Mouse (Mus musculus) heart, embryonic 16.5 days (tissue): ENCODE data around the gene Glyat. TPM values are rescaled to one million over a fixed set of nuclear protein-coding genes. Genes with fewer than 3 reads are reported as not detected.
"Not testable (repeated sequence)": the region's sequence is repeated elsewhere in the genome, so short reads cannot be mapped to it uniquely, and the experiment has no call there.

Experiments
- ATAC-seq: fragments of 200-750 bp; cut with Nextera tagmentation; replicated peaks from 2 replicates; pipeline ENCODE4 v1.8.0; 2017; ENCODE audit warnings: moderate number of reproducible peaks; ENCODE audit not compliant: insufficient read depth, low FRiP score; ENCODE audit errors: extremely low read depth
- H3K27ac ChIP-seq: fragments of 300-500 bp; sonication (generic); 2 replicates; pipeline ENCODE4 v1.5.1; 2014; ENCODE audit warnings: mild to moderate bottlenecking, low read length, control low read depth, moderate library complexity
- H3K27me3 ChIP-seq: fragments of 300-500 bp; sonication (generic); 2 replicates; pipeline ENCODE4 v1.6.1; 2014; ENCODE audit warnings: low read length, mixed read lengths; ENCODE audit not compliant: control insufficient read depth, insufficient read depth
- H3K36me3 ChIP-seq: fragments of 300-500 bp; sonication (generic); 2 replicates; pipeline ENCODE4 v1.6.1; 2014; ENCODE audit not compliant: control insufficient read depth, insufficient read depth
- H3K4me1 ChIP-seq: fragments of 300-500 bp; sonication (generic); 2 replicates; pipeline ENCODE4 v1.6.1; 2014; ENCODE audit warnings: low read length, mixed read lengths; ENCODE audit not compliant: control insufficient read depth, insufficient read depth
- H3K4me2 ChIP-seq: fragments of 300-500 bp; sonication (generic); 2 replicates; pipeline ENCODE4 v1.6.1; 2014; ENCODE audit warnings: low read depth, mild to moderate bottlenecking, control low read depth, low read length
- H3K4me3 ChIP-seq: fragments of 300-500 bp; sonication (generic); 2 replicates; pipeline ENCODE4 v1.5.1; 2014; ENCODE audit warnings: mild to moderate bottlenecking, control low read depth, low read length
- H3K9ac ChIP-seq: fragments of 300-500 bp; sonication (generic); 2 replicates; pipeline ENCODE4 v1.6.1; 2014; ENCODE audit warnings: low read length, control low read depth
- H3K9me3 ChIP-seq: fragments of 300-500 bp; sonication (generic); replicated peaks from 2 replicates; pipeline ENCODE4 v1.6.1; 2016; ENCODE audit warnings: low read length; ENCODE audit not compliant: control insufficient read depth
- WGBS: fragments of 180-500 bp; shearing (Covaris S2); extraction: QIAGEN DNeasy Blood & Tissue Kit; methylation state at CpG from one replicate; pipeline ENCODE4 v1.1.7; 2014; 5-methylcytosine and 5-hydroxymethylcytosine counted together
- polyA plus RNA-seq: library from polyadenylated mRNA; unstranded; fragments of >200 nt; fragmentation: Nextera tagmentation; extraction: Ambion mirVana; gene quantifications from 2 replicates; pipeline ENCODE4 v1.2.1, GENCODE M21; 2015

Glyat gene
- polyA plus RNA-seq, 1 experiment from 2014 or later: not detected

- H3K4me3 ChIP-seq, H3K4me2 ChIP-seq, ATAC-seq, H3K4me1 ChIP-seq, H3K27ac ChIP-seq, H3K9ac ChIP-seq, H3K36me3 ChIP-seq, H3K27me3 ChIP-seq, H3K9me3 ChIP-seq: not testable (repeated sequence)
- WGBS: 91% methylated on average over 3 of the region's 3 CpGs
These were observed 35.5 kb downstream of the Glyat start for GRCm38 (mm10) chr19:12668601-12669000.

GRCm38 (mm10) chr19:12670139-12670538, 37.0 kb downstream of the Glyat start, which contains the start of gene Olfr1442:
Gene Olfr1442, plus strand, starts transcription at chr19:12670439.
- H3K9ac ChIP-seq: no peak within 1 kb of the TSS
- no peaks in the 10 kb centered on the region for H3K9me3 ChIP-seq
- ATAC-seq: no peak
- H3K27me3 ChIP-seq: no peaks in the 10 kb centered on the region
- no peak within 1 kb of the TSS for H3K4me2 ChIP-seq
- no peaks in the 10 kb centered on the region for H3K36me3 ChIP-seq
- H3K27ac ChIP-seq: no peak within 1 kb of the TSS
- H3K4me3 ChIP-seq: no peak within 1 kb of the TSS
- no peaks in the 10 kb centered on the region for H3K4me1 ChIP-seq

- Histone ChIP-seq H3K27ac (no peak overlapping the region), H3K4me1 (no peaks in the 10 kb centered on the region), H3K36me3 (no peaks in the 10 kb centered on the region), H3K4me2 (no peak overlapping the region), H3K9me3 (no peaks in the 10 kb centered on the region), H3K9ac (no peak overlapping the region), H3K27me3 (no peaks in the 10 kb centered on the region), H3K4me3 (no peak overlapping the region)
- WGBS: 75% methylated on average over 4 of the region's 4 CpGs
- no peak for ATAC-seq
These were observed 37.9 kb downstream of the Glyat start for GRCm38 (mm10) chr19:12671051-12671450.

GRCm38 (mm10) chr19:12677812-12678211, 44.7 kb downstream of the Glyat start, which contains the start of gene Olfr1443:
Gene Olfr1443, plus strand, starts transcription at chr19:12678112.
- H3K27ac ChIP-seq: no peak within 1 kb of the TSS
- 53% methylated on average over 3 of the region's 3 CpGs for WGBS
- no peaks in the 10 kb centered on the region for H3K27me3 ChIP-seq

GRCm38 (mm10) chr19:12684638-12685037, 51.5 kb downstream of the Glyat start:
- no peak for ATAC-seq
- H3K27me3 ChIP-seq: no peaks in the 10 kb centered on the region
- H3K9ac ChIP-seq: no peak overlapping the region

More at GRCm38 (mm10) chr19:12677812-12678211, 44.7 kb downstream of the Glyat start, which contains the start of gene Olfr1443:
- no peaks in the 10 kb centered on the region for H3K36me3 ChIP-seq
- no peaks in the 10 kb centered on the region for H3K4me1 ChIP-seq
- no peak within 1 kb of the TSS for H3K4me2 ChIP-seq
- no peak within 1 kb of the TSS for H3K4me3 ChIP-seq
- H3K9me3 ChIP-seq: no peaks in the 10 kb centered on the region
- no peak for ATAC-seq
- H3K9ac ChIP-seq: no peak within 1 kb of the TSS

GRCm38 (mm10) chr19:12685231-12685630, 52.1 kb downstream of the Glyat start:
- Histone ChIP-seq H3K4me1 (no peaks in the 10 kb centered on the region), H3K9me3 (no peaks in the 10 kb centered on the region), H3K4me3 (no peak overlapping the region), H3K36me3 (no peaks in the 10 kb centered on the region), H3K4me2 (no peak overlapping the region), H3K9ac (no peak overlapping the region), H3K27me3 (no peaks in the 10 kb centered on the region), H3K27ac (no peak overlapping the region)
- ATAC-seq: no peak

More at GRCm38 (mm10) chr19:12684638-12685037, 51.5 kb downstream of the Glyat start:
- Histone ChIP-seq H3K36me3 (no peaks in the 10 kb centered on the region), H3K27ac (no peak overlapping the region), H3K9me3 (no peaks in the 10 kb centered on the region), H3K4me1 (no peaks in the 10 kb centered on the region), H3K4me2 (no peak overlapping the region), H3K4me3 (no peak overlapping the region)

- Histone ChIP-seq H3K27ac (no peak within 1 kb of the TSS), H3K9ac (no peak within 1 kb of the TSS), H3K4me2 (no peak within 1 kb of the TSS), H3K4me1 (no peaks in the 10 kb centered on the region), H3K36me3 (no peaks in the 10 kb centered on the region), H3K9me3 (no peaks in the 10 kb centered on the region), H3K4me3 (no peak within 1 kb of the TSS), H3K27me3 (no peaks in the 10 kb centered on the region)
- WGBS: 71% methylated on average over 3 of the region's 3 CpGs
- no peak for ATAC-seq
These were observed 62.5 kb downstream of the Glyat start, which contains the start of gene Keg1 for GRCm38 (mm10) chr19:12695590-12695989. Gene Keg1, plus strand, starts transcription at chr19:12695786.

- Histone ChIP-seq H3K4me2 (no peak overlapping the region), H3K27ac (no peak overlapping the region), H3K9ac (no peak overlapping the region), H3K9me3 (no peaks in the 10 kb centered on the region), H3K27me3 (no peaks in the 10 kb centered on the region), H3K4me3 (no peak overlapping the region), H3K4me1 (no peaks in the 10 kb centered on the region), H3K36me3 (no peaks in the 10 kb centered on the region)
- no peak for ATAC-seq
These were observed 63.1 kb downstream of the Glyat start for GRCm38 (mm10) chr19:12696221-12696620.
